In the genomic region with DNA sequence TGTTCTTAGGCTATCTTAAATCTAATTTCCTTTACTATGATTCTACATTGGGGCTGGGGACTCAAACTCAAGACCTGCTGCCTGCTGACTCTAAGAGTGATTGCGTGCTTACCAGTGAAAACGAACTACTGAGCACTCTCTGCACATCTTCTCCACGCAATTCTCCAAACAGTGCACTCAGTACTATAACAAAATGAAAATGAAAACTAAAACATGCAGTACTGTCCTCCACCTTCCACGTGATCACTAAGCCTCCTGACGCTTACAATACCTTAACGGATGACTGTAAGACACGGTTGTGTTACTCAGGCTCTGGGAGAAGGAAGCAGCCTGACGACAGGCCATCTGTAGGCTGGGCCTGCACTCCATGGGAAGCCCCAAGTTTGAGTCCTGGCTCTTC, we compare ENCODE assay signal across 22 mouse cellular contexts.
DNase-seq lines count a peak whose midpoint lies in the region; ATAC-seq and TF ChIP-seq lines count a peak whose summit lies in the region.
"Had no signal": no experiment of that assay in that cellular context is flagged by ENCODE, and none has a peak within 500 bp of the region (broad histone marks: within the 10 kb centered on the region; RNA-seq: fewer than 3 reads in every experiment).

No protein-coding gene starts in this region.

- H3K27me3 ChIP-seq in thymus, adult 2 months (ENCODE audit: control insufficient read depth, insufficient read depth, low read length): no peaks in the 10 kb centered on the region
- H3K27me3 ChIP-seq in heart, adult 2 months (ENCODE audit: control insufficient read depth, insufficient read depth, low read length): no peaks in the 10 kb centered on the region
- H3K27me3 ChIP-seq: embryonic facial prominence, embryonic 12.5 days; embryonic facial prominence, embryonic 15.5 days; hindbrain, embryonic 12.5 days had no signal

- H3K4me3 ChIP-seq in thymus, adult 2 months (ENCODE audit: control insufficient read depth, insufficient read depth, low read length): no peak overlapping the region
- H3K4me3 ChIP-seq in heart, adult 2 months: no peak overlapping the region
- H3K4me3 ChIP-seq: embryonic facial prominence, embryonic 12.5 days; embryonic facial prominence, embryonic 15.5 days; gastrocnemius, adult 2 months; hindbrain, embryonic 12.5 days had no signal

- 90% methylated on average over 8 of the region's 8 CpGs for WGBS in thymus, adult 2 months
- 91% methylated on average over 8 of the region's 8 CpGs for WGBS in heart, adult 2 months

- H3K36me3 ChIP-seq in thymus, adult 2 months (ENCODE audit: control insufficient read depth, insufficient read depth, low read length): no peaks in the 10 kb centered on the region
- no peaks in the 10 kb centered on the region for H3K36me3 ChIP-seq in heart, adult 2 months (ENCODE audit: control insufficient read depth, insufficient read depth, low read length)
- H3K36me3 ChIP-seq: embryonic facial prominence, embryonic 12.5 days; embryonic facial prominence, embryonic 15.5 days; hindbrain, embryonic 12.5 days had no signal

- peaks cover 2% of the 10 kb centered on the region; the same call in 1 of the 2 replicates for H3K4me1 ChIP-seq in thymus, adult 2 months (replicated peaks; ENCODE audit: control insufficient read depth, insufficient read depth, low read length)
- no peaks in the 10 kb centered on the region for H3K4me1 ChIP-seq in heart, adult 2 months (ENCODE audit: control insufficient read depth, insufficient read depth, low read length)
- H3K4me1 ChIP-seq: embryonic facial prominence, embryonic 12.5 days; embryonic facial prominence, embryonic 15.5 days had no signal

- no peaks in the 10 kb centered on the region for H3K79me2 ChIP-seq in heart, adult 2 months (replicated peaks; ENCODE audit: control insufficient read depth, insufficient read depth, low read length)

- no peak overlapping the region for H3K9ac ChIP-seq in heart, adult 2 months (ENCODE audit: low read depth, low read length)
- H3K9ac ChIP-seq: embryonic facial prominence, embryonic 12.5 days; embryonic facial prominence, embryonic 15.5 days; forebrain, postnatal 0 days; hindbrain, embryonic 12.5 days had no signal

- no peak for TF ChIP-seq EP300 in heart, adult 2 months (IDR thresholded peaks at IDR 0.05; ENCODE audit: insufficient read depth, low read depth, low read length)

- TF ChIP-seq POLR2A in thymus, adult 2 months (IDR thresholded peaks at IDR 0.05; ENCODE audit: control insufficient read depth, extremely low read depth, insufficient read depth, low read length, poor library complexity): no peak
- TF ChIP-seq POLR2A in heart, adult 2 months (IDR thresholded peaks at IDR 0.05; ENCODE audit: insufficient read depth, low read depth, low read length): no peak

- H3K27ac ChIP-seq in thymus, adult 2 months (ENCODE audit: control insufficient read depth, insufficient read depth, low read length): peak overlapping the region; percentile 29
- no peak overlapping the region for H3K27ac ChIP-seq in heart, adult 2 months
- H3K27ac ChIP-seq: embryonic facial prominence, embryonic 12.5 days; embryonic facial prominence, embryonic 15.5 days; gastrocnemius, adult 2 months; hindbrain, embryonic 12.5 days had no signal

- ATAC-seq in activated CD4-positive, CD25-positive, alpha-beta regulatory T cell, adult 4 months: peak; percentile 93
- no peak for ATAC-seq in granulocyte monocyte progenitor cell, adult 5-6 weeks (replicated peaks; ENCODE audit: poor library complexity, severe bottlenecking)
- ATAC-seq: forebrain, embryonic 14.5 days; forebrain, postnatal 0 days; hindbrain, embryonic 16.5 days had no signal

- no peak for TF ChIP-seq CTCF in thymus, adult 2 months (IDR thresholded peaks at IDR 0.05; ENCODE audit: borderline replicate concordance, control insufficient read depth, extremely low read depth, insufficient read depth, low read length, poor library complexity)
- no peak for TF ChIP-seq CTCF in heart, adult 2 months (IDR thresholded peaks at IDR 0.05)

- intact Hi-C loops in left cerebral cortex, postnatal 25 days (cut with DNase I): no loop called here
- intact Hi-C loops in heart, adult 2 months (cut with DNase I): no loop called here

- no peak for DNase-seq in thymus, adult 2 months
- DNase-seq in thymus, postnatal 10 days (ENCODE audit: low spot score in 2 of 2): no peak
- DNase-seq in CD4-positive, CD25-positive, alpha-beta regulatory T cell, adult 2 months (ENCODE audit: low read depth, low spot score): peak; percentile 80
- DNase-seq in naive thymus-derived CD4-positive, alpha-beta T cell, adult 2 months (ENCODE audit: low read depth): peak; percentile 76
- DNase-seq in left cerebral cortex, postnatal 25 days (ENCODE audit: low spot score in 2 of 2): no peak
- DNase-seq in heart, adult 2 months: no peak
- DNase-seq: adrenal gland, adult 2 months; adrenal gland, postnatal 14 days; cerebellum, adult 11 months; cerebellum, adult 2 months; cerebellum, adult 9-11 months; cerebellum, postnatal 25 days; forebrain, postnatal 0 days; gastrocnemius, adult 2 months; gastrocnemius, postnatal 25 days had no signal

Comparison
In these comparisons a context has a peak if more than half of its experiments do, and no peak if none do; other contexts are left out.
1. DNase-seq: peak in CD4-positive, CD25-positive, alpha-beta regulatory T cell, adult 2 months (single experiment) and naive thymus-derived CD4-positive, alpha-beta T cell, adult 2 months (single experiment); none in thymus, adult 2 months (single experiment), thymus, postnatal 10 days (0 of 2), left cerebral cortex, postnatal 25 days (0 of 2) and heart, adult 2 months (0 of 2).